Mouse (Mus musculus) CH12.LX (cell line): ENCODE measurements around the gene Sept1.

ENCODE experiments used
- CHD2 ChIP-seq: IDR thresholded peaks from 2 replicates; pipeline ENCODE4 v1.6.1; 2011; ENCODE audit warnings: low read length, improper control_type of control experiment
- CTCF ChIP-seq, 2 experiments: IDR thresholded peaks in 1 of 2; conservative IDR thresholded peaks in 1 of 2; 2 replicates each; pipeline ENCODE4 v1.5.1; 2011 to 2012; ENCODE audit warnings: low read depth in 2 of 2, low read length in 2 of 2, improper control_type of control experiment in 1 of 2, inconsistent platforms in 1 of 2, mild to moderate bottlenecking in 1 of 2, moderate library complexity in 1 of 2
- E2F4 ChIP-seq: IDR thresholded peaks from 2 replicates; pipeline ENCODE4 v1.6.1; 2011; ENCODE audit warnings: low read depth, low read length, improper control_type of control experiment; ENCODE audit not compliant: insufficient replicate concordance
- EP300 ChIP-seq: IDR thresholded peaks from 2 replicates; pipeline ENCODE4 v1.6.1; 2011; ENCODE audit warnings: low read length, improper control_type of control experiment
- GABPA ChIP-seq: IDR thresholded peaks from 2 replicates; pipeline ENCODE4 v1.6.1; 2012; ENCODE audit warnings: low read depth, low read length, improper control_type of control experiment, inconsistent platforms; ENCODE audit not compliant: insufficient replicate concordance
- JUND ChIP-seq: conservative IDR thresholded peaks from 2 replicates; pipeline ENCODE4 v1.6.1; 2011; ENCODE audit warnings: low read depth, low read length, improper control_type of control experiment
- MAX ChIP-seq: IDR thresholded peaks from 2 replicates; pipeline ENCODE4 v1.6.1; 2011; ENCODE audit warnings: low read length, improper control_type of control experiment
- MAZ ChIP-seq: IDR thresholded peaks from 2 replicates; pipeline ENCODE4 v1.6.1; 2012; ENCODE audit warnings: low read depth, mild to moderate bottlenecking, inconsistent platforms, low read length, improper control_type of control experiment, moderate library complexity
- NELFE ChIP-seq: IDR thresholded peaks from 2 replicates; pipeline ENCODE4 v1.6.1; 2011; ENCODE audit warnings: low read depth, low read length, improper control_type of control experiment
- POLR2A ChIP-seq: IDR thresholded peaks from 2 replicates; pipeline ENCODE4 v1.6.1; 2011; ENCODE audit warnings: low read depth, mild to moderate bottlenecking, improper control_type of control experiment, low read length
- UBTF ChIP-seq: IDR thresholded peaks from 2 replicates; pipeline ENCODE4 v1.6.1; 2012; ENCODE audit warnings: low read depth, mild to moderate bottlenecking, inconsistent platforms, low read length, improper control_type of control experiment, moderate library complexity
- USF1 ChIP-seq: IDR thresholded peaks from 2 replicates; pipeline ENCODE4 v1.6.1; 2014; ENCODE audit warnings: low read depth, mild to moderate bottlenecking, inconsistent platforms, low read length, improper control_type of control experiment
- ZMIZ1 ChIP-seq: IDR thresholded peaks from 2 replicates; pipeline ENCODE4 v1.6.1; 2012; ENCODE audit warnings: low read depth, mild to moderate bottlenecking, inconsistent platforms, low read length, improper control_type of control experiment
- ZNF384 ChIP-seq: IDR thresholded peaks from 2 replicates; pipeline ENCODE4 v1.6.1; 2012; ENCODE audit warnings: low read depth, low read length, improper control_type of control experiment, inconsistent platforms

- TF ChIP-seq E2F4 (no peak), MAZ (no peak), EP300 (no peak), MAX (no peak), NELFE (no peak), GABPA (no peak), ZMIZ1 (no peak), JUND (no peak), POLR2A (no peak), CTCF (conservative IDR thresholded peaks at IDR 0.05 in 1 of 2, IDR thresholded peaks at IDR 0.05 in 1 of 2; ENCODE audit: low read depth in 2 of 2, low read length in 2 of 2) (no peak), USF1 (no peak), CHD2 (no peak), UBTF (no peak), ZNF384 (no peak)
These were observed 12.0 kb upstream of the Sept1 start for GRCm38 (mm10) chr7:127244658-127245510.
